ENCODE assay signal across 26 mouse cellular contexts in genomic region chr1:130728708-130729107, GRCm38 (mm10). TPM values are rescaled to one million over a fixed set of nuclear protein-coding genes. Genes with fewer than 3 reads are reported as not detected.
DNase-seq lines count a peak whose midpoint lies in the region; ATAC-seq and TF ChIP-seq lines count a peak whose summit lies in the region.
"Had no signal": no experiment of that assay in that cellular context is flagged by ENCODE, and none has a peak within 500 bp of the region (broad histone marks: within the 10 kb centered on the region; RNA-seq: fewer than 3 reads in every experiment).

No protein-coding gene starts in this region.

- intact Hi-C loops in left cerebral cortex, adult 2 months (cut with DNase I), result no loop called here
- intact Hi-C loops in left cerebral cortex, postnatal 36 days (cut with DNase I), result no loop called here

- ATAC-seq in frontal cortex, adult (ENCODE audit: low TSS enrichment), result peak; percentile 89
- ATAC-seq: activated CD4-positive, CD25-positive, alpha-beta regulatory T cell, adult 4 months; Patski had no signal

- H3K4me3 ChIP-seq in left cerebral cortex, adult 2 months, result no peak overlapping the region
- H3K4me3 ChIP-seq: embryonic facial prominence, embryonic 15.5 days; erythroblast, embryonic 14.5 days; forebrain, embryonic 10.5 days; heart, embryonic 12.5 days; hindbrain, embryonic 10.5 days had no signal

- H3K27ac ChIP-seq in left cerebral cortex, adult 2 months, result peak overlapping the region; percentile 61; the same call in 1 of the 2 replicates
- H3K27ac ChIP-seq: embryonic facial prominence, embryonic 15.5 days; forebrain, embryonic 10.5 days; hindbrain, embryonic 10.5 days; hindbrain, embryonic 14.5 days had no signal

- no peak for TF ChIP-seq CTCF in left cerebral cortex, adult 2 months (IDR thresholded peaks at IDR 0.05)

- DNase-seq in frontal cortex, postnatal 14 days (ENCODE audit: low spot score in 2 of 2), result no peak
- no peak for DNase-seq in left cerebral cortex, adult 2 months (ENCODE audit: extremely low spot score in 1 of 2, low spot score in 2 of 2)
- DNase-seq in left cerebral cortex, postnatal 36 days (ENCODE audit: low spot score in 2 of 2), result no peak
- DNase-seq in right cerebral cortex, adult 18-20 months, result peak; percentile 21
- no peak for DNase-seq in right cerebral cortex, adult 2 months (ENCODE audit: low spot score in 2 of 2)
- DNase-seq in adrenal gland, adult 2 months, result no peak
- DNase-seq: adrenal gland, postnatal 25 days; cerebellum, adult 8-10 months; cerebellum, postnatal 14 days; embryo, embryonic 11 days; gastrocnemius, postnatal 10 days had no signal

RNA-seq across cellular contexts. Expression of gene Pfkfb2, which starts 0.3 kb away (rescaled TPM):
- 10 to 100 TPM; 43.3 to 45.7 TPM for total RNA-seq in left cerebral cortex, adult 2 months (2021)
- 10 to 100 TPM; 39.3 to 43.8 TPM for total RNA-seq in left cerebral cortex, postnatal 36 days (2021)
- 10 to 100 TPM; 26.1 to 35.5 TPM for total RNA-seq in adrenal gland, adult 2 months (2021)
- 5.8 and 5.9 TPM in 2 replicates for polyA plus RNA-seq in adrenal gland, adult 2 months (2012; rRNA removed)

RNA-seq across cellular contexts. Expression of gene AA986860, which starts 3.1 kb away (rescaled TPM):
- 1 to 10 TPM; 1.3 to 1.7 TPM for total RNA-seq in left cerebral cortex, adult 2 months (2021)
- 1 to 10 TPM; 2.0 to 2.1 TPM for total RNA-seq in left cerebral cortex, postnatal 36 days (2021)
- total RNA-seq in adrenal gland, adult 2 months (2021), result 1 to 10 TPM; 3.1 to 6.8 TPM
- 1.8 and 3.7 TPM in 2 replicates for polyA plus RNA-seq in adrenal gland, adult 2 months (2012; rRNA removed)

RNA-seq across cellular contexts. Expression of gene Yod1, which starts 11.6 kb away (rescaled TPM):
- total RNA-seq in left cerebral cortex, adult 2 months (2021), result 10 to 100 TPM; 16.0 to 17.2 TPM
- 10 to 100 TPM; 15.0 to 18.0 TPM for total RNA-seq in left cerebral cortex, postnatal 36 days (2021)
- total RNA-seq in adrenal gland, adult 2 months (2021), result 10 to 100 TPM in 1 of 2 experiments, 1 to 10 TPM in 1; 9.5 to 10.6 TPM
- 1.9 and 2.1 TPM in 2 replicates for polyA plus RNA-seq in adrenal gland, adult 2 months (2012; rRNA removed)

RNA-seq across cellular contexts. Expression of gene Gm29427, which starts 13.1 kb away (rescaled TPM):
- total RNA-seq in left cerebral cortex, adult 2 months (2021), result not detected
- total RNA-seq in left cerebral cortex, postnatal 36 days (2021), result not detected
- total RNA-seq in adrenal gland, adult 2 months (2021), result not detected
- polyA plus RNA-seq in adrenal gland, adult 2 months (2012; rRNA removed), result not detected in 2 replicates
- total RNA-seq: CH12.LX; common myeloid progenitor, adult 5-6 weeks; gastrocnemius, postnatal 10 days; gastrocnemius, postnatal 4 days; heart, adult 8-10 months had no signal
- polyA plus RNA-seq: activated CD4-positive, CD25-positive, alpha-beta regulatory T cell, adult 4 months; embryonic facial prominence, embryonic 11.5 days; embryonic facial prominence, embryonic 15.5 days; erythroblast, embryonic 14.5 days; forebrain, embryonic 10.5 days; heart, embryonic 12.5 days; heart, embryonic 16.5 days; hindbrain, embryonic 10.5 days; hindbrain, embryonic 14.5 days had no signal
